Mouse (Mus musculus): ENCODE measurements at regions not wholly inside any gene's neighbourhood (a gene's known extent, or its start where the extent isn't known, plus 50 kb on each side); places are given as distances from the start of the nearest gene placed in this dataset.
"Not testable (repeated sequence)": the region's sequence is repeated elsewhere in the genome, so short reads cannot be mapped to it uniquely, and the experiment has no call there.

- TF ChIP-seq GATA1 (IDR thresholded peaks at IDR 0.05; ENCODE audit: borderline replicate concordance, low read length); FLI1 (IDR thresholded peaks at IDR 0.05; ENCODE audit: low read length): not testable (repeated sequence)
These were observed 152.9 kb downstream of the Kcnrg start for GRCm38 (mm10) chr14:61760176-61760575.

Data from megakaryocyte, embryonic 14.5 days (primary cell).